ENCODE assay signal across 7 mouse cellular contexts in the genomic region with DNA sequence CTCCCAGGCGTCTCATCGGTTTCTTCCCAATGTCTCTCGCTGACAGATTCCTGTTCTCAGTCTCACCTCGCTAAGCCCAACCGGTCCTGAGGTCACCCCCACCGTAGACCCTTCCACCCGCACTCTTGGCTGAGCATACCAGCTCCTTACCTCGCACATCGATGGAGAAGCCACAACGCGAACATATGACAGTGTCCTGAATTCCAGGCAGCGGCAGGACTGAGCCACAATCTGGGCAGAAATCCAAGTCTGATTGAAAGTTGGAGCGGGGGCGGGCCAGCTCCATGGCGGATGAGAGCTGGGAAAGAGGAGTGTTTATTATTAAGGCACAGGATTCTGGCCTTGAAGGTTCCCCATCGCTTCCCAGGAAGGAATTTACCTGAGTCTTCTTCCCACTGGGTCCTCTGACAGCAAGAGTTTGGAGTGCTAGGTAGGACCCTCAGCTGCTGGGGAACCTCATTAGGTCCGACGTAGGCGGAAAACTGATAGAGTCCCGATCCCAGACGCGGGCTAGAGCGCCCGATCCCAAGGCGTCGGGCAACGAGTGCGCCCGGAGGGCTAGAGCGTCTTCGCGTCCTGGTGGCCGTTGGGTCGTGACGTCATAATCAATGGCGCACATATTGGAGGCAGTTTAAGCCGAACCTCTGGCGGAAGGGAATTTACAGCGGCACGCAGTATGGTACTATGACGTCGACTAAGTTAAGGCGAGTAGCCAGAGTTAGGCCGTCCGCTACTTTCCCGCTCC. TPM values are rescaled to one million over a fixed set of nuclear protein-coding genes. Genes with fewer than 3 reads are reported as not detected.
DNase-seq lines count a peak whose midpoint lies in the region; ATAC-seq lines count a peak whose summit lies in the region.

A gene (minus strand): TSS at position 561 of the 745 bp plus-strand sequence.
A gene (plus strand): TSS at position 594 of the 745 bp plus-strand sequence.

- no peaks in the 10 kb centered on the region for H3K9me3 ChIP-seq in embryonic facial prominence, embryonic 12.5 days
- no peaks in the 10 kb centered on the region for H3K9me3 ChIP-seq in limb, embryonic 11.5 days (ENCODE audit: control insufficient read depth, low read length)
- H3K9me3 ChIP-seq in midbrain, embryonic 14.5 days (ENCODE audit: control insufficient read depth, low read length): no peaks in the 10 kb centered on the region

- peaks cover 4% of the 10 kb centered on the region; the same call in 1 of the 2 replicates for H3K4me1 ChIP-seq in embryonic facial prominence, embryonic 12.5 days
- peaks cover 6% of the 10 kb centered on the region; the same call in 1 of the 2 replicates for H3K4me1 ChIP-seq in limb, embryonic 11.5 days (ENCODE audit: control insufficient read depth, insufficient read depth, low read length)
- peaks cover 16% of the 10 kb centered on the region for H3K4me1 ChIP-seq in midbrain, embryonic 14.5 days (ENCODE audit: control insufficient read depth, insufficient read depth, low read length)

- H3K27me3 ChIP-seq in embryonic facial prominence, embryonic 12.5 days: no peaks in the 10 kb centered on the region
- no peaks in the 10 kb centered on the region for H3K27me3 ChIP-seq in limb, embryonic 11.5 days (ENCODE audit: control insufficient read depth, insufficient read depth, low read length)
- no peaks in the 10 kb centered on the region for H3K27me3 ChIP-seq in midbrain, embryonic 14.5 days (ENCODE audit: control insufficient read depth, insufficient read depth, low read length)

- DNase-seq in adrenal gland, postnatal 25 days: peak; percentile 90
- peak; percentile 100 for DNase-seq in heart, adult 11 months
- DNase-seq in kidney, adult 18-20 months: peak; percentile 93
- peak; percentile 98 for DNase-seq in limb, embryonic 11.5 days (ENCODE audit: low spot score)
- peak; percentile 100 for DNase-seq in midbrain, embryonic 14.5 days
- peak; percentile 75 to 80 for DNase-seq in spleen, adult 18-20 months

- under 1% methylated on average over 46 of the region's 46 CpGs for WGBS in embryonic facial prominence, embryonic 12.5 days
- under 1% methylated on average over 46 of the region's 46 CpGs for WGBS in limb, embryonic 11.5 days
- WGBS in midbrain, embryonic 14.5 days: under 1% methylated on average over 46 of the region's 46 CpGs

- peak within 1 kb of the TSS; percentile 73 for H3K9ac ChIP-seq in embryonic facial prominence, embryonic 12.5 days
- peak within 1 kb of the TSS; percentile 78 for H3K9ac ChIP-seq in limb, embryonic 11.5 days (ENCODE audit: low read length)
- H3K9ac ChIP-seq in midbrain, embryonic 14.5 days (replicated peaks; ENCODE audit: low read length): peak within 1 kb of the TSS; percentile 74

- H3K36me3 ChIP-seq in embryonic facial prominence, embryonic 12.5 days: peaks cover 13% of the 10 kb centered on the region; the same call in 1 of the 2 replicates
- H3K36me3 ChIP-seq in limb, embryonic 11.5 days (ENCODE audit: control insufficient read depth, insufficient read depth, low read length): no peaks in the 10 kb centered on the region
- H3K36me3 ChIP-seq in midbrain, embryonic 14.5 days (ENCODE audit: control insufficient read depth, insufficient read depth, low read length): peaks cover 8% of the 10 kb centered on the region

- ATAC-seq in embryonic facial prominence, embryonic 12.5 days (ENCODE audit: insufficient number of reproducible peaks, insufficient read depth, low FRiP score, low TSS enrichment): peak; percentile 95
- ATAC-seq in limb, embryonic 11.5 days (ENCODE audit: insufficient number of reproducible peaks, low FRiP score, low TSS enrichment, low read depth): peak; percentile 95
- peak; percentile 97 for ATAC-seq in midbrain, embryonic 14.5 days (ENCODE audit: low FRiP score, low TSS enrichment)

- peak within 1 kb of the TSS; percentile 70 for H3K27ac ChIP-seq in embryonic facial prominence, embryonic 12.5 days
- 0 out of 2 replicates have a peak within 1 kb of the TSS, but pooled peaks have one; percentile 30 for H3K27ac ChIP-seq in limb, embryonic 11.5 days (replicated peaks; ENCODE audit: low read depth, low read length)
- peak within 1 kb of the TSS; percentile 70 for H3K27ac ChIP-seq in midbrain, embryonic 14.5 days (replicated peaks; ENCODE audit: low read depth, low read length)

- peak within 1 kb of the TSS; percentile 73 for H3K4me2 ChIP-seq in embryonic facial prominence, embryonic 12.5 days (replicated peaks)
- H3K4me2 ChIP-seq in limb, embryonic 11.5 days (ENCODE audit: low read depth, severe bottlenecking): peak within 1 kb of the TSS; percentile 75
- H3K4me2 ChIP-seq in midbrain, embryonic 14.5 days (ENCODE audit: low read length): peak within 1 kb of the TSS; percentile 80

- peak within 1 kb of the TSS; percentile 72 for H3K4me3 ChIP-seq in embryonic facial prominence, embryonic 12.5 days
- peak within 1 kb of the TSS; percentile 48 for H3K4me3 ChIP-seq in limb, embryonic 11.5 days (ENCODE audit: low read depth, low read length)
- H3K4me3 ChIP-seq in midbrain, embryonic 14.5 days (replicated peaks; ENCODE audit: low read depth, low read length): peak within 1 kb of the TSS; percentile 67

RNA-seq across cellular contexts. Expression of the first gene that starts in this region (rescaled TPM):
- total RNA-seq in adrenal gland, postnatal 25 days (2021): 33.8 and 41.3 TPM in 2 replicates
- 98.7 and 112 TPM in 2 replicates for polyA plus RNA-seq in embryonic facial prominence, embryonic 12.5 days (2016; fragmentation: Nextera tagmentation; extraction: Ambion mirVana)
- 118 and 119 TPM in 2 replicates for polyA plus RNA-seq in limb, embryonic 11.5 days (2014; fragmentation: Nextera tagmentation; extraction: Ambion mirVana)
- 64.7 and 69.4 TPM in 2 replicates for polyA plus RNA-seq in midbrain, embryonic 14.5 days (2014; fragmentation: Nextera tagmentation; extraction: Ambion mirVana)

RNA-seq across cellular contexts. Expression of the second gene that starts in this region (rescaled TPM):
- 16.5 and 21.2 TPM in 2 replicates for total RNA-seq in adrenal gland, postnatal 25 days (2021)
- polyA plus RNA-seq in embryonic facial prominence, embryonic 12.5 days (2016; fragmentation: Nextera tagmentation; extraction: Ambion mirVana): 4.8 and 6.5 TPM in 2 replicates
- polyA plus RNA-seq in limb, embryonic 11.5 days (2014; fragmentation: Nextera tagmentation; extraction: Ambion mirVana): 7.8 and 8.7 TPM in 2 replicates
- polyA plus RNA-seq in midbrain, embryonic 14.5 days (2014; fragmentation: Nextera tagmentation; extraction: Ambion mirVana): 2.9 and 6.1 TPM in 2 replicates

Comparison
In these comparisons a context has a peak if more than half of its experiments do, and no peak if none do; other contexts are left out.
1. Peak in every context shown above with its lines: DNase-seq, ATAC-seq, H3K4me3 ChIP-seq and H3K27ac ChIP-seq.